ENCODE assay signal across 8 mouse cellular contexts in the genomic region with DNA sequence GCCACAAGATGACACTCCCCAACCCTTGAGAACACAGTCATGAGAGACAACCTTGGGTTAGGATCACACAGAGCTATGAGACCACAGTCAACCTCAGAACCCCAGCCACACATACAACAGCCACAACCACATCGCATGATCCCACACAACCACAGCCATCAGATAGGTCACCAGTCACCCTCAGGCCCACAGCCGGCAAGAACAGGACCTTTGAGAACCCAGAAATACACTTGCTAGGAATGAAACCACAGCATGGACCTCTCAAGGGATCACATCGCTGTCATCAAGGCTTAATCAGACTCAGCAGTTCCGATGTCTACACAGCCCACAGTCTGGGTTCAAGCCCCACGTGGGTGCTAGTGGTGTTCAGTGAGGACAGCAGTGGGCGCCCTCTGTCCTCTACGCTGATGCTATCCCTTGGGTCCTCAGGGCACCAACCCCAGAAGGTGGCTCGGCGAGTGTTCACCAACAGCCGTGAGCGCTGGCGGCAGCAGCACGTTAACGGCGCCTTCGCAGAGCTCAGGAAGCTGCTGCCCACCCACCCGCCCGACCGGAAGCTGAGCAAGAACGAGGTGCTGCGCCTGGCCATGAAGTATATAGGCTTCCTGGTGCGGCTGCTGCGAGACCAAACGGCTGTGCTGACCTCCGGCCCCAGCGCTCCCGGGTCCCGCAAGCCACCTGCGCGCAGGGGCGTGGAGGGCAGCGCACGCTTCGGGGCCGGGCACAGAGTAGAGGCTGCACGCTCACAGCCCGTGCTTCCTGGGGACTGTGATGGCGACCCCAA. TPM values are rescaled to one million over a fixed set of nuclear protein-coding genes. Genes with fewer than 3 reads are reported as not detected.
DNase-seq lines count a peak whose midpoint lies in the region; ATAC-seq lines count a peak whose summit lies in the region.

No protein-coding gene starts in this region.

- H3K27ac ChIP-seq in neural tube, embryonic 11.5 days (ENCODE audit: low read depth, low read length): no peak overlapping the region
- no peak overlapping the region for H3K27ac ChIP-seq in intestine, embryonic 15.5 days
- H3K27ac ChIP-seq in midbrain, embryonic 13.5 days: no peak overlapping the region; the same call in 1 of the 2 replicates

- peak overlapping the region; percentile 23 for H3K4me2 ChIP-seq in neural tube, embryonic 11.5 days (ENCODE audit: low read depth)
- peak overlapping the region; percentile 54 for H3K4me2 ChIP-seq in intestine, embryonic 15.5 days (replicated peaks)
- peak overlapping the region; percentile 27 for H3K4me2 ChIP-seq in midbrain, embryonic 13.5 days (replicated peaks)

- no peak for ATAC-seq in neural tube, embryonic 11.5 days (ENCODE audit: insufficient read depth, low FRiP score, low TSS enrichment)
- ATAC-seq in intestine, embryonic 15.5 days: 0 out of 2 replicates have a peak, but pooled peaks have one; percentile 3
- ATAC-seq in midbrain, embryonic 13.5 days: no peak

- H3K9me3 ChIP-seq in neural tube, embryonic 11.5 days (ENCODE audit: control insufficient read depth, low read length): no peaks in the 10 kb centered on the region
- H3K9me3 ChIP-seq in intestine, embryonic 15.5 days: no peaks in the 10 kb centered on the region
- H3K9me3 ChIP-seq in midbrain, embryonic 13.5 days: no peaks in the 10 kb centered on the region

- 7% methylated on average over 38 of the region's 38 CpGs for WGBS in neural tube, embryonic 11.5 days
- 14% methylated on average over 38 of the region's 38 CpGs for WGBS in intestine, embryonic 15.5 days
- WGBS in midbrain, embryonic 13.5 days: 8% methylated on average over 38 of the region's 38 CpGs

- peaks cover 17% of the 10 kb centered on the region for H3K4me1 ChIP-seq in neural tube, embryonic 11.5 days (ENCODE audit: control insufficient read depth, insufficient read depth, low read length)
- peaks cover 41% of the 10 kb centered on the region for H3K4me1 ChIP-seq in intestine, embryonic 15.5 days (replicated peaks)
- H3K4me1 ChIP-seq in midbrain, embryonic 13.5 days (replicated peaks): peaks cover 39% of the 10 kb centered on the region

- intact Hi-C loops in left cerebral cortex, postnatal 25 days (cut with DNase I): no loop called here

- H3K27me3 ChIP-seq in neural tube, embryonic 11.5 days (ENCODE audit: control insufficient read depth, insufficient read depth, low read length): peaks cover 76% of the 10 kb centered on the region
- peaks cover 71% of the 10 kb centered on the region for H3K27me3 ChIP-seq in intestine, embryonic 15.5 days (replicated peaks)
- H3K27me3 ChIP-seq in midbrain, embryonic 13.5 days: peaks cover 81% of the 10 kb centered on the region

- peak overlapping the region; percentile 18 for H3K4me3 ChIP-seq in neural tube, embryonic 11.5 days (ENCODE audit: low read depth, low read length)
- H3K4me3 ChIP-seq in intestine, embryonic 15.5 days (replicated peaks): peak overlapping the region; percentile 13
- H3K4me3 ChIP-seq in midbrain, embryonic 13.5 days (replicated peaks): 0 out of 2 replicates have a peak overlapping the region, but pooled peaks have one; percentile 1

- H3K9ac ChIP-seq in neural tube, embryonic 11.5 days (ENCODE audit: low read length): no peak overlapping the region
- no peak overlapping the region for H3K9ac ChIP-seq in intestine, embryonic 15.5 days
- no peak overlapping the region for H3K9ac ChIP-seq in midbrain, embryonic 13.5 days (replicated peaks)

- peak; percentile 15 for DNase-seq in cerebellum, adult 11-12 months
- no peak for DNase-seq in cerebellum, adult 18-20 months
- DNase-seq in neural tube, embryonic 11.5 days (ENCODE audit: low spot score): no peak
- DNase-seq in neural tube, embryonic 10.5 days (ENCODE audit: extremely low spot score, low spot score): no peak
- DNase-seq in thymus, postnatal 25 days: peak; percentile 61
- no peak for DNase-seq in left cerebral cortex, postnatal 25 days (ENCODE audit: low spot score in 2 of 2)

- 0 out of 2 replicates have a peak, but pooled peaks cover 2% of the 10 kb centered on the region for H3K36me3 ChIP-seq in neural tube, embryonic 11.5 days (ENCODE audit: control insufficient read depth, insufficient read depth, low read length)
- H3K36me3 ChIP-seq in intestine, embryonic 15.5 days: 0 out of 2 replicates have a peak, but pooled peaks cover 5% of the 10 kb centered on the region
- peaks cover 17% of the 10 kb centered on the region for H3K36me3 ChIP-seq in midbrain, embryonic 13.5 days

RNA-seq across cellular contexts. Expression of gene Lyl1, which starts 2.4 kb away (rescaled TPM):
- 4.6 and 5.3 TPM in 2 replicates for polyA plus RNA-seq in neural tube, embryonic 11.5 days (2014; fragmentation: Nextera tagmentation; extraction: Ambion mirVana)
- polyA plus RNA-seq in intestine, embryonic 15.5 days (2015; fragmentation: Nextera tagmentation; extraction: Ambion mirVana): 5.1 and 5.5 TPM in 2 replicates
- polyA plus RNA-seq in midbrain, embryonic 13.5 days (2015; fragmentation: Nextera tagmentation; extraction: Ambion mirVana): 2.1 and 2.4 TPM in 2 replicates
- 1 to 10 TPM; 2.8 to 3.5 TPM for total RNA-seq in left cerebral cortex, postnatal 25 days (2021)

RNA-seq across cellular contexts. Expression of gene Nacc1, which starts 16.0 kb away (rescaled TPM):
- polyA plus RNA-seq in neural tube, embryonic 11.5 days (2014; fragmentation: Nextera tagmentation; extraction: Ambion mirVana): 26.2 and 27.0 TPM in 2 replicates
- 14.8 and 17.0 TPM in 2 replicates for polyA plus RNA-seq in intestine, embryonic 15.5 days (2015; fragmentation: Nextera tagmentation; extraction: Ambion mirVana)
- polyA plus RNA-seq in midbrain, embryonic 13.5 days (2015; fragmentation: Nextera tagmentation; extraction: Ambion mirVana): 16.8 and 17.3 TPM in 2 replicates
- total RNA-seq in left cerebral cortex, postnatal 25 days (2021): 10 to 100 TPM; 97.8 to 97.9 TPM

RNA-seq across cellular contexts. Expression of gene Trmt1, which starts 17.6 kb away (rescaled TPM):
- polyA plus RNA-seq in neural tube, embryonic 11.5 days (2014; fragmentation: Nextera tagmentation; extraction: Ambion mirVana): 60.4 and 60.6 TPM in 2 replicates
- polyA plus RNA-seq in intestine, embryonic 15.5 days (2015; fragmentation: Nextera tagmentation; extraction: Ambion mirVana): 59.9 and 68.3 TPM in 2 replicates
- 50.1 and 55.7 TPM in 2 replicates for polyA plus RNA-seq in midbrain, embryonic 13.5 days (2015; fragmentation: Nextera tagmentation; extraction: Ambion mirVana)
- 10 to 100 TPM; 85.2 to 90.1 TPM for total RNA-seq in left cerebral cortex, postnatal 25 days (2021)

RNA-seq across cellular contexts. Expression of gene G430095P16Rik, which starts 19.1 kb away (rescaled TPM):
- 0.84 and 1.8 TPM in 2 replicates for polyA plus RNA-seq in neural tube, embryonic 11.5 days (2014; fragmentation: Nextera tagmentation; extraction: Ambion mirVana)
- polyA plus RNA-seq in intestine, embryonic 15.5 days (2015; fragmentation: Nextera tagmentation; extraction: Ambion mirVana): 3.1 and 3.7 TPM in 2 replicates
- polyA plus RNA-seq in midbrain, embryonic 13.5 days (2015; fragmentation: Nextera tagmentation; extraction: Ambion mirVana): 1.3 and 1.9 TPM in 2 replicates
- total RNA-seq in left cerebral cortex, postnatal 25 days (2021): under 1 TPM in 1 of 2 experiments, not detected in 1; 0.71 TPM

RNA-seq across cellular contexts. Expression of gene Ier2, which starts 41.0 kb away (rescaled TPM):
- 71.6 and 79.4 TPM in 2 replicates for polyA plus RNA-seq in neural tube, embryonic 11.5 days (2014; fragmentation: Nextera tagmentation; extraction: Ambion mirVana)
- polyA plus RNA-seq in intestine, embryonic 15.5 days (2015; fragmentation: Nextera tagmentation; extraction: Ambion mirVana): 84.2 and 85.5 TPM in 2 replicates
- 20.0 and 26.3 TPM in 2 replicates for polyA plus RNA-seq in midbrain, embryonic 13.5 days (2015; fragmentation: Nextera tagmentation; extraction: Ambion mirVana)
- total RNA-seq in left cerebral cortex, postnatal 25 days (2021): 10 to 100 TPM; 10.5 to 18.3 TPM

Comparison
In these comparisons a context has a peak if more than half of its experiments do, and no peak if none do; other contexts are left out.
1. DNase-seq: peak in cerebellum, adult 11-12 months (single experiment) and thymus, postnatal 25 days (single experiment); none in cerebellum, adult 18-20 months (0 of 2), neural tube, embryonic 11.5 days (single experiment), neural tube, embryonic 10.5 days (single experiment) and left cerebral cortex, postnatal 25 days (0 of 2).
2. Peak in every context shown above with its lines, with median percentiles within 50 percentile points of each other: H3K4me2 ChIP-seq and H3K4me3 ChIP-seq.